Mouse (Mus musculus) intestine, postnatal 0 days (tissue): ENCODE data around the gene Lyrm1. TPM values are rescaled to one million over a fixed set of nuclear protein-coding genes. Genes with fewer than 3 reads are reported as not detected.

ENCODE experiments used
- ATAC-seq: fragments of 200-750 bp; cut with Nextera tagmentation; 2 replicates; pipeline ENCODE4 v1.8.0; 2017; ENCODE audit warnings: mild to moderate bottlenecking, moderate TSS enrichment, moderate library complexity
- H3K27ac ChIP-seq: fragments of 300-500 bp; sonication (generic); 2 replicates; pipeline ENCODE4 v1.5.1; 2014; ENCODE audit warnings: mild to moderate bottlenecking, low read depth, low read length, moderate library complexity
- H3K27me3 ChIP-seq: fragments of 300-500 bp; sonication (generic); replicated peaks from 2 replicates; pipeline ENCODE4 v1.6.1; 2014; ENCODE audit warnings: low read length, mixed read lengths; ENCODE audit not compliant: control insufficient read depth, insufficient read depth
- H3K36me3 ChIP-seq: fragments of 300-500 bp; sonication (generic); 2 replicates; pipeline ENCODE4 v1.6.1; 2014; ENCODE audit warnings: mild to moderate bottlenecking, moderate library complexity; ENCODE audit not compliant: control insufficient read depth, insufficient read depth
- H3K4me1 ChIP-seq: fragments of 300-500 bp; sonication (generic); replicated peaks from 2 replicates; pipeline ENCODE4 v1.6.1; 2014; ENCODE audit warnings: antibody characterized with exemption, low read length, mixed read lengths; ENCODE audit not compliant: control insufficient read depth, insufficient read depth
- H3K4me2 ChIP-seq: fragments of 300-500 bp; sonication (generic); replicated peaks from 2 replicates; pipeline ENCODE4 v1.6.1; 2014; ENCODE audit warnings: low read depth, mild to moderate bottlenecking, moderate library complexity
- H3K4me3 ChIP-seq: fragments of 300-500 bp; sonication (generic); 2 replicates; pipeline ENCODE4 v1.5.1; 2014; ENCODE audit warnings: low read depth, low read length
- H3K9ac ChIP-seq: fragments of 300-500 bp; sonication (generic); 2 replicates; pipeline ENCODE4 v1.6.1; 2014; ENCODE audit warnings: mild to moderate bottlenecking, low read depth, low read length
- H3K9me3 ChIP-seq: fragments of 300-500 bp; sonication (generic); 2 replicates; pipeline ENCODE4 v1.6.1; 2016; ENCODE audit warnings: mixed run types; ENCODE audit not compliant: control insufficient read depth
- CTCF ChIP-seq: sonication (generic); IDR thresholded peaks from 2 replicates; pipeline ENCODE4 v1.5.1; 2016; ENCODE audit warnings: low read depth, mild to moderate bottlenecking, control low read depth, antibody characterized with exemption, moderate library complexity
- WGBS: fragments of 180-500 bp; shearing (Covaris S2); extraction: QIAGEN DNeasy Blood & Tissue Kit; methylation state at CpG from one replicate; pipeline ENCODE4 v1.1.7; 2014; 5-methylcytosine and 5-hydroxymethylcytosine counted together
- polyA plus RNA-seq: library from polyadenylated mRNA; unstranded; fragments of >200 nt; fragmentation: Nextera tagmentation; extraction: Ambion mirVana; gene quantifications from 2 replicates; pipeline ENCODE4 v1.2.1, GENCODE M21; 2015

Gene Lyrm1
- polyA plus RNA-seq, 1 experiment from 2014 or later, result 11.8 TPM

- no peaks in the 10 kb centered on the region; the same call in 1 of the 2 replicates for H3K4me1 ChIP-seq
- no peaks in the 10 kb centered on the region for H3K27me3 ChIP-seq
- no peak overlapping the region for H3K9ac ChIP-seq
- H3K27ac ChIP-seq, result no peak overlapping the region
- WGBS, result 83% methylated on average over 6 of the region's 6 CpGs
- H3K9me3 ChIP-seq, result no peaks in the 10 kb centered on the region
- ATAC-seq, result no peak
- TF ChIP-seq CTCF, result no peak
- no peak overlapping the region for H3K4me3 ChIP-seq
- H3K4me2 ChIP-seq, result no peak overlapping the region
- H3K36me3 ChIP-seq, result no peaks in the 10 kb centered on the region
Measured at GRCm38 (mm10) chr7:119960546-119960945, 64.9 kb downstream of the Lyrm1 start.

GRCm38 (mm10) chr7:119961107-119961506 lies 65.4 kb downstream of the Lyrm1 start:
- no peak overlapping the region for H3K9ac ChIP-seq
- H3K9me3 ChIP-seq, result no peaks in the 10 kb centered on the region
- no peaks in the 10 kb centered on the region; the same call in 1 of the 2 replicates for H3K4me1 ChIP-seq
- no peak overlapping the region for H3K4me3 ChIP-seq
- ATAC-seq, result no peak
- H3K36me3 ChIP-seq, result no peaks in the 10 kb centered on the region
- H3K27ac ChIP-seq, result no peak overlapping the region
- no peak for TF ChIP-seq CTCF
- no peaks in the 10 kb centered on the region for H3K27me3 ChIP-seq
- no peak overlapping the region for H3K4me2 ChIP-seq
- WGBS, result 55% methylated on average over 2 of the region's 2 CpGs

GRCm38 (mm10) chr7:119965205-119965604 lies 69.5 kb downstream of the Lyrm1 start:
- 44% methylated on average over 4 of the region's 4 CpGs for WGBS
- Histone ChIP-seq H3K9ac (no peak overlapping the region), H3K36me3 (no peaks in the 10 kb centered on the region), H3K27me3 (no peaks in the 10 kb centered on the region), H3K4me3 (no peak overlapping the region), H3K9me3 (no peaks in the 10 kb centered on the region), H3K4me2 (no peak overlapping the region), H3K4me1 (no peaks in the 10 kb centered on the region; the same call in 1 of the 2 replicates), H3K27ac (no peak overlapping the region)
- ATAC-seq, result no peak
- TF ChIP-seq CTCF, result no peak

- 81% methylated on average over 9 of the region's 9 CpGs for WGBS
- H3K4me2 ChIP-seq, result no peak overlapping the region
- no peak overlapping the region for H3K9ac ChIP-seq
- no peak overlapping the region for H3K4me3 ChIP-seq
- H3K36me3 ChIP-seq, result no peaks in the 10 kb centered on the region
- H3K27ac ChIP-seq, result no peak overlapping the region
- ATAC-seq, result no peak
- H3K4me1 ChIP-seq, result no peaks in the 10 kb centered on the region; the same call in 1 of the 2 replicates
- no peaks in the 10 kb centered on the region for H3K9me3 ChIP-seq
- no peaks in the 10 kb centered on the region for H3K27me3 ChIP-seq
- TF ChIP-seq CTCF, result no peak
Measured at GRCm38 (mm10) chr7:119965651-119966395, 70.2 kb downstream of the Lyrm1 start.

DNA sequence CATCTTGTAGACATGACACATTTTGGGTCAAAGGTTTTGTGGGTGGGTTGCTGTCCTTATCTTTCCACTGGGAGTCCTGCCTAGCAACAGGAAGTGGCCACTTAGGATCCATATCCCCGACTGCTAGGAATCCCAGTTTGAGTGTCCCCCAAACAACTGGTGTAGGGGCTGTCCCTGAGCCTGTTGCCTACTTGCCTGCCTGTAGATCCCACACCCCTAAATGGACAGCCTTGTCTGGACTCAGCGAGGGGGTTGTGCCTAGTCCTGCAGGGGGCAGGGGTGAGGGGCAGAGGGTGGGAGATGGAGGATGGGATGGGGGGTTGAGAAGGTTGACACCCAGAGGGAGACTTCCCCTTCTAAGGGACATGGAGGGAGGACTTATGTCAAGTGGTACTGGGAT lies 73.7 kb downstream of the Lyrm1 start:
- ATAC-seq, result no peak
- Histone ChIP-seq H3K27ac (no peak overlapping the region), H3K4me1 (no peaks in the 10 kb centered on the region; the same call in 1 of the 2 replicates), H3K9me3 (no peaks in the 10 kb centered on the region), H3K36me3 (no peaks in the 10 kb centered on the region), H3K4me2 (no peak overlapping the region), H3K4me3 (no peak overlapping the region), H3K27me3 (no peaks in the 10 kb centered on the region), H3K9ac (no peak overlapping the region)
- no peak for TF ChIP-seq CTCF
- 53% methylated on average over 2 of the region's 2 CpGs for WGBS

DNA sequence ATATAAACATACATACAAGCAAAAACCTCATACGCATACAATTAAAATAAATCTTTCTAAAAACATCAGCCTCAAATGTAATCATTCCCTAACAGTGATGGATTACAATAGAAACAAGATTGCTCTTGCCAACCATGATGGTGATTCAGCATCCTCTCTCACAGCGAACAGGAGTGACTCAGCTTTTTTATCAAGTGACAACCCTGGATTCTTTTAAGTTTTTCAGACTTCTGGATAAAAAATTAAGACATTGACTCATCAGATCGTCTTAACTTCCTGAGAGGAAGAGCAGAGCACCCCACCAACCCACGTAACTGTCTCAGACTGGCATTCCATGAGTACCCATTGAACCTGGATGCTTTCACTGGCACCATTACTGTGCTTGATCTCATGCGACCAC lies 78.6 kb downstream of the Lyrm1 start:
- ATAC-seq, result no peak
- Histone ChIP-seq H3K9ac (no peak overlapping the region), H3K4me1 (no peaks in the 10 kb centered on the region), H3K36me3 (no peaks in the 10 kb centered on the region), H3K27me3 (no peaks in the 10 kb centered on the region), H3K9me3 (no peaks in the 10 kb centered on the region), H3K4me2 (no peak overlapping the region), H3K4me3 (no peak overlapping the region), H3K27ac (no peak overlapping the region)
- no peak for TF ChIP-seq CTCF
- WGBS, result 83% methylated on average over 5 of the region's 5 CpGs

DNA sequence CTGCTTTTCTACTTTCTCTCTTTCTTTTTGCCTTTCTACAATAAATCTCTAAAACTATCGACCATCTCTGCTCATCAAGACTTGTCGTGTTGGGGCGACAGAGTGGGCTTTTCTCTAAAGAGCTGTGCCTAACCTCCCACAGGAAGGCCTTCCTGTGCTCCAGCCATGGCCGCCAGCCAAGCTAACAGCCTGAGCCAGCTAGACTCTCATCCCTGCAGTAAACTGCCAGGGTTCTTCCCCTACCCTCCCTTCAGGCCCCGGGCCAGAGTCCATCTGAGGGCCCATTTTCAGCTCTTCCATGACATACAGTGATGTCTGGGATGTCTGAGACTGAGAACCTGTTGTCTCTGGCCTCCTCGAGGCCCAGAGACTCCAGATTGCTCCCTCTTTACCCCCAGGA lies 80.6 kb downstream of the Lyrm1 start:
- Histone ChIP-seq H3K36me3 (no peaks in the 10 kb centered on the region), H3K4me1 (no peaks in the 10 kb centered on the region), H3K9me3 (no peaks in the 10 kb centered on the region), H3K9ac (no peak overlapping the region), H3K4me2 (no peak overlapping the region), H3K4me3 (no peak overlapping the region), H3K27ac (no peak overlapping the region), H3K27me3 (no peaks in the 10 kb centered on the region)
- 75% methylated on average over 6 of the region's 6 CpGs for WGBS
- ATAC-seq, result no peak
- no peak for TF ChIP-seq CTCF
